Mouse (Mus musculus) embryonic facial prominence, embryonic 11.5 days (tissue): ENCODE results near the gene Naa15. TPM values are rescaled to one million over a fixed set of nuclear protein-coding genes. Genes with fewer than 3 reads are reported as not detected.
"Not testable (repeated sequence)": the region's sequence is repeated elsewhere in the genome, so short reads cannot be mapped to it uniquely, and the experiment has no call there.

Experiments used
- ATAC-seq: fragments of 200-750 bp; cut with Nextera tagmentation; replicated peaks from 2 replicates; pipeline ENCODE4 v1.8.0; 2017; ENCODE audit warnings: low read depth; ENCODE audit not compliant: insufficient number of reproducible peaks, low FRiP score, low TSS enrichment
- DNase-seq: peaks from one replicate; pipeline ENCODE4 v3.0.0-alpha.2; 2015; ENCODE audit warnings: low spot score
- H3K27ac ChIP-seq: fragments of 300-500 bp; sonication (generic); replicated peaks from 2 replicates; pipeline ENCODE4 v1.5.1; 2014; ENCODE audit warnings: mild to moderate bottlenecking, low read depth, low read length, control low read depth
- H3K27me3 ChIP-seq: fragments of 300-500 bp; sonication (generic); 2 replicates; pipeline ENCODE4 v1.6.1; 2014; ENCODE audit warnings: mild to moderate bottlenecking, low read length, moderate library complexity, mixed read lengths; ENCODE audit not compliant: control insufficient read depth, insufficient read depth
- H3K36me3 ChIP-seq: fragments of 300-500 bp; sonication (generic); replicated peaks from 2 replicates; pipeline ENCODE4 v1.6.1; 2014; ENCODE audit warnings: low read depth, mild to moderate bottlenecking, low read length, moderate library complexity, mixed read lengths; ENCODE audit not compliant: control insufficient read depth, insufficient read depth
- H3K4me1 ChIP-seq: fragments of 300-500 bp; sonication (generic); 2 replicates; pipeline ENCODE4 v1.6.1; 2014; ENCODE audit warnings: low read length, mixed read lengths; ENCODE audit not compliant: control insufficient read depth, insufficient read depth
- H3K4me2 ChIP-seq: fragments of 300-500 bp; sonication (generic); 2 replicates; pipeline ENCODE4 v1.6.1; 2014; ENCODE audit warnings: low read depth, mild to moderate bottlenecking, control low read depth, low read length, moderate library complexity
- H3K4me3 ChIP-seq: fragments of 300-500 bp; sonication (generic); 2 replicates; pipeline ENCODE4 v1.5.1; 2014; ENCODE audit warnings: low read depth, low read length, control low read depth
- H3K9ac ChIP-seq: fragments of 300-500 bp; sonication (generic); replicated peaks from 2 replicates; pipeline ENCODE4 v1.6.1; 2014; ENCODE audit warnings: mild to moderate bottlenecking, control low read depth, low read length
- H3K9me3 ChIP-seq: fragments of 300-500 bp; sonication (generic); replicated peaks from 2 replicates; pipeline ENCODE4 v1.6.1; 2016; ENCODE audit warnings: mild to moderate bottlenecking, low read length, inconsistent platforms, mixed read lengths; ENCODE audit not compliant: control insufficient read depth
- WGBS: fragments of 180-500 bp; shearing (Covaris S2); extraction: QIAGEN DNeasy Blood & Tissue Kit; methylation state at CpG from one replicate; pipeline ENCODE4 v1.1.7; 2014; 5-methylcytosine and 5-hydroxymethylcytosine counted together
- polyA plus RNA-seq: library from polyadenylated mRNA; unstranded; fragments of >200 nt; fragmentation: Nextera tagmentation; extraction: Ambion mirVana; gene quantifications from 2 replicates; pipeline ENCODE4 v1.2.1, GENCODE M21; 2014

Gene Naa15
- polyA plus RNA-seq, 1 experiment from 2014 or later, result 54.9 TPM

DNA sequence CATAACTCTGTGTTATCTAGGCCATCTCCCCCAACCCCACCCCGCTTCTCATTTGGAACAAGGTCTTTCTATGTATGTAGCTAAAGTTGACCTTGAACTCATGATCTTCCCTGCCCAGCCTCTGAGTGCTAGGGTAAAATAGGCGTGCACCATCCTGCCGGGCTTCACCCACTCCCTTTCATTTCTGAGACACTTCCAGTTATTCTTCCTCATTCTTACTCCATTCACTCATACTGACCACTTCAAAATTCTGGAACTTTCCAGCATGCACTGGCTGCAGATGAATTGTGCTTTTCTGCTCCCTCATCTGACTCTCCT is 27.9 kb upstream of the Naa15 start:
- no peak for DNase-seq
- 77% methylated on average over 3 of the region's 3 CpGs for WGBS
- H3K4me3 ChIP-seq, result no peak overlapping the region

DNA sequence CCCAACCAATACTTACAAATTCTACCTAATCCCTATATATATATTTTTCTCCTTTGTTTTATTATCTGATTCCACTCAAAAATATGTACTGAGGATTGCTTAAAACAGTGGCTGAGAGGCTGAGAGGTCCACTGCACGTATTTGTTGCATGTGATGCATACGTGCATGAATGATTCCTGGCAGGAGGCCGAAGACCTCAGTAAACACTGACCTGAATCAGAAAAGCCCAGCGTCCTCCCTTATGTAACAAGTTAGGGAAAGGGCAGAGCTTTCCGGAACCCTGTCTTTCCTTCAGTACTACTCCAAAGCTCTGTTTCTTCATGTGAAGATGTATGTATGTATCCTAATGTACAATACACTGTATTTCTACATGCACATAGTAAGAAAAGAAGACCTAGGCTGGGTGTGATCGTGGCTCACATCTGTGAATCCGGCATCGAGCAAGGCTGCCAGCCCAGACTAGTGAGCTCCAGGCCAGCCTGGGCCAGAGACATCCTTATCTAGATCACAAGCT is 27.0 kb upstream of the Naa15 start:
- H3K9ac ChIP-seq, result no peak overlapping the region
- no peak for DNase-seq
- peaks cover 2% of the 10 kb centered on the region; the same call in 1 of the 2 replicates for H3K4me1 ChIP-seq

More for the DNA sequence above, 27.9 kb upstream of the Naa15 start:
- Histone ChIP-seq H3K27ac (no peak overlapping the region), H3K27me3 (no peaks in the 10 kb centered on the region), H3K9me3 (no peaks in the 10 kb centered on the region), H3K9ac (no peak overlapping the region), H3K4me2 (no peak overlapping the region), H3K36me3 (no peaks in the 10 kb centered on the region), H3K4me1 (peaks cover 2% of the 10 kb centered on the region; the same call in 1 of the 2 replicates)
- ATAC-seq, result no peak

GRCm38 (mm10) chr3:51388904-51389303 is 26.0 kb upstream of the Naa15 start:
- Histone ChIP-seq H3K4me1 (peaks cover 2% of the 10 kb centered on the region; the same call in 1 of the 2 replicates), H3K4me2 (peak overlapping the region; percentile 2; the same call in 1 of the 2 replicates), H3K9me3 (no peaks in the 10 kb centered on the region), H3K27me3 (no peaks in the 10 kb centered on the region), H3K36me3 (no peaks in the 10 kb centered on the region), H3K27ac (no peak overlapping the region), H3K9ac (no peak overlapping the region; the same call in 1 of the 2 replicates), H3K4me3 (no peak overlapping the region)
- DNase-seq (no peak), ATAC-seq (0 out of 2 replicates have a peak, but pooled peaks have one; percentile 52)
- 6% methylated on average over 13 of the region's 13 CpGs for WGBS

More for the DNA sequence above, 27.0 kb upstream of the Naa15 start:
- no peaks in the 10 kb centered on the region for H3K36me3 ChIP-seq
- WGBS, result 64% methylated on average over 8 of the region's 8 CpGs
- ATAC-seq, result no peak
- H3K4me2 ChIP-seq, result no peak overlapping the region
- no peak overlapping the region for H3K27ac ChIP-seq
- H3K4me3 ChIP-seq, result no peak overlapping the region
- no peaks in the 10 kb centered on the region for H3K27me3 ChIP-seq
- H3K9me3 ChIP-seq, result no peaks in the 10 kb centered on the region

DNA sequence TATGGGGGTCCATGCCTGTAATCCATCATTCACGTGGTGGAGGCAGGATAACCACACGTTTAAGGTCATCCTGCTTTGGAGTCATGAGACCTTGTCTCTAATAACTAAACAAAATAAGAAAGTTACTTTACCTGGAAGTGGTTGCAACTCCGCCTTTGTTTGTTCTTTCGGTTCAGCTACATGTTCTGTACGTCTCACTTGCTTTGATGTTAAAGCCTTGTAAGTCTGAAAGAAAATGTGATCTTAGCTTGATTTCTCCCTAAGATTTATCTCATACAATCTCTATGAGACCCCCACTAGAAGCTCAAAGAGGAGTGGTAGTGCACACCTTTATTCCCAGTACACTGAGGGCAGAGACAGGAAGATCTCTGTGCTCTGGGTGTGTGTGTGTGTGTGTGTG is 23.9 kb upstream of the Naa15 start:
- no peak overlapping the region for H3K27ac ChIP-seq
- H3K4me2 ChIP-seq, result no peak overlapping the region
- ATAC-seq, result no peak
- no peak overlapping the region for H3K4me3 ChIP-seq
- H3K9ac ChIP-seq, result no peak overlapping the region
- no peak for DNase-seq
- no peaks in the 10 kb centered on the region for H3K36me3 ChIP-seq
- 89% methylated on average over 5 of the region's 5 CpGs for WGBS
- no peaks in the 10 kb centered on the region for H3K9me3 ChIP-seq
- peaks cover 5% of the 10 kb centered on the region for H3K27me3 ChIP-seq
- H3K4me1 ChIP-seq, result peaks cover 2% of the 10 kb centered on the region; the same call in 1 of the 2 replicates

- no peak for ATAC-seq
Observed at GRCm38 (mm10) chr3:51391591-51391990, 23.4 kb upstream of the Naa15 start.

GRCm38 (mm10) chr3:51393018-51393417 is 21.9 kb upstream of the Naa15 start:
- H3K36me3 ChIP-seq, H3K27ac ChIP-seq, H3K27me3 ChIP-seq, H3K4me1 ChIP-seq, DNase-seq, H3K9me3 ChIP-seq, H3K9ac ChIP-seq, ATAC-seq, H3K4me3 ChIP-seq, H3K4me2 ChIP-seq: not testable (repeated sequence)
- WGBS, result 91% methylated on average over 3 of the region's 3 CpGs

More at GRCm38 (mm10) chr3:51391591-51391990, 23.4 kb upstream of the Naa15 start:
- Histone ChIP-seq H3K27ac (no peak overlapping the region), H3K9ac (no peak overlapping the region), H3K4me3 (no peak overlapping the region), H3K4me2 (no peak overlapping the region), H3K4me1 (peaks cover 2% of the 10 kb centered on the region; the same call in 1 of the 2 replicates), H3K36me3 (no peaks in the 10 kb centered on the region), H3K9me3 (no peaks in the 10 kb centered on the region), H3K27me3 (peaks cover 5% of the 10 kb centered on the region)
- WGBS, result 88% methylated on average over 5 of the region's 5 CpGs
- DNase-seq, result no peak

GRCm38 (mm10) chr3:51393651-51394050 is 21.3 kb upstream of the Naa15 start:
- H3K9ac ChIP-seq, result no peak overlapping the region
- H3K4me3 ChIP-seq, result no peak overlapping the region
- no peak overlapping the region for H3K4me2 ChIP-seq
- H3K9me3 ChIP-seq, result no peaks in the 10 kb centered on the region
- H3K4me1 ChIP-seq, result peaks cover 2% of the 10 kb centered on the region; the same call in 1 of the 2 replicates
- WGBS, result 89% methylated on average over 2 of the region's 2 CpGs
- H3K27ac ChIP-seq, result no peak overlapping the region
- DNase-seq (no peak), ATAC-seq (no peak)
- H3K36me3 ChIP-seq, result no peaks in the 10 kb centered on the region
- peaks cover 5% of the 10 kb centered on the region for H3K27me3 ChIP-seq

GRCm38 (mm10) chr3:51394881-51395280 is 20.1 kb upstream of the Naa15 start:
- ATAC-seq (no peak), DNase-seq (no peak)
- no peaks in the 10 kb centered on the region for H3K36me3 ChIP-seq
- H3K4me3 ChIP-seq, result no peak overlapping the region
- 63% methylated on average over 3 of the region's 3 CpGs for WGBS
- H3K27ac ChIP-seq, result no peak overlapping the region
- H3K4me1 ChIP-seq, result no peaks in the 10 kb centered on the region
- no peak overlapping the region for H3K9ac ChIP-seq
- H3K4me2 ChIP-seq, result no peak overlapping the region
- no peaks in the 10 kb centered on the region for H3K9me3 ChIP-seq
- H3K27me3 ChIP-seq, result peaks cover 5% of the 10 kb centered on the region
